Mouse (Mus musculus) forebrain, embryonic 15.5 days (tissue): ENCODE measurements around the gene a. TPM values are rescaled to one million over a fixed set of nuclear protein-coding genes. Genes with fewer than 3 reads are reported as not detected.

Experiments
- ATAC-seq: fragments of 200-750 bp; cut with Nextera tagmentation; replicated peaks from 2 replicates; pipeline ENCODE4 v1.8.0; 2017; ENCODE audit warnings: mild to moderate bottlenecking, moderate TSS enrichment, moderate library complexity
- H3K27ac ChIP-seq: fragments of 300-500 bp; sonication (generic); replicated peaks from 2 replicates; pipeline ENCODE4 v1.5.1; 2015; ENCODE audit warnings: mild to moderate bottlenecking, inconsistent platforms
- H3K27me3 ChIP-seq: fragments of 300-500 bp; sonication (generic); 2 replicates; pipeline ENCODE4 v1.6.1; 2015; ENCODE audit warnings: inconsistent platforms
- H3K36me3 ChIP-seq: fragments of 300-500 bp; sonication (generic); 2 replicates; pipeline ENCODE4 v1.6.1; 2015; ENCODE audit warnings: mild to moderate bottlenecking, inconsistent platforms
- H3K4me1 ChIP-seq: fragments of 300-500 bp; sonication (generic); 2 replicates; pipeline ENCODE4 v1.6.1; 2015; ENCODE audit warnings: inconsistent platforms
- H3K4me2 ChIP-seq: fragments of 300-500 bp; sonication (generic); replicated peaks from 2 replicates; pipeline ENCODE4 v1.6.1; 2015; ENCODE audit warnings: mild to moderate bottlenecking, inconsistent platforms
- H3K4me3 ChIP-seq: fragments of 300-500 bp; sonication (generic); 2 replicates; pipeline ENCODE4 v1.5.1; 2015; ENCODE audit warnings: mild to moderate bottlenecking, inconsistent platforms
- H3K9ac ChIP-seq: fragments of 300-500 bp; sonication (generic); replicated peaks from 2 replicates; pipeline ENCODE4 v1.6.1; 2015; ENCODE audit warnings: mild to moderate bottlenecking, inconsistent platforms
- H3K9me3 ChIP-seq: fragments of 300-500 bp; sonication (generic); 2 replicates; pipeline ENCODE4 v1.6.1; 2016; ENCODE audit warnings: inconsistent platforms
- WGBS: fragments of 180-500 bp; shearing (Covaris S2); methylation state at CpG from one replicate; pipeline ENCODE4 v1.1.7; 2015; ENCODE audit warnings: mixed read lengths; 5-methylcytosine and 5-hydroxymethylcytosine counted together
- polyA plus RNA-seq: library from polyadenylated mRNA; unstranded; fragments of >200 nt; fragmentation: Nextera tagmentation; extraction: Ambion mirVana; gene quantifications from 2 replicates; pipeline ENCODE4 v1.2.1, GENCODE M21; 2015

The a gene
- polyA plus RNA-seq, 1 experiment from 2014 or later, result 0.50 TPM

DNA sequence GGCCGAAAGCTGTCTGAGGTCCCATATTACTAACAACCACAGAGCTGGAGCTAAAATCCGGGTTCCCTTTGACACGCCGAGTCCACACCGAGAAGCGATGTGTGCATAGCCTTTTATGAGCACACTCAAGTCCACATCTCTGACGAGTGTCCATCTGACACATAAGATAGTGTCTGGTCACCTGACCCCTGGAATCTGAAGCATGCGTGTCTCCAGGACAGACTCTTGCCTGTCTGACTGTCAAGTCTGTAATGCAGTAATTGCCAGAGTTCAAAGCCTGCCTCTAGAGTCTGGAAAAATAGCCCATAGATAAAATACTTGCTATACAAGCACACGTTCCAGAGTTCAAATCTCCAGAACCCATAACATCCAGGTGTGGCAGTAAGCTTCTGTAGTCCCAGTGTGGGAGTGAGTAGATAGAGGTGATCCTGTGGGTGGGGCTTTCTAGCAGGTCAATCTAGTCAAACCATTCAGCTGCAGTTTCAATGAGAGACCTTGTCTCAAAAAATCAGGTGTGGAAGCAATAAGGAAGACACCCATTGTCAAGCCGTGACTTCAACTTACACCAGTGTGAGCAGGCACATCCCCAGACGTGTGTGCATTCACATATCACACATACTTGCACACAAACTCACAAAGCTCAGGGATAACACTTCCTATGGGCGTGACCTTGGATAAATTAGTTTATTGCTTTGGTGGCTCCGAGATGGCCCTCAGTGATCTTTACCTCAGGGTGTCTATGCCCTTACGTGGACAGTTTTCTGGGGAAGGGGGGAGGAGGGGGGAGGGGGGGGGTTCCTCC, 309.0 kb downstream of the a start:
- no peak overlapping the region for H3K4me3 ChIP-seq
- H3K36me3 ChIP-seq, result no peaks in the 10 kb centered on the region
- H3K4me2 ChIP-seq, result no peak overlapping the region
- no peaks in the 10 kb centered on the region for H3K9me3 ChIP-seq
- H3K27ac ChIP-seq, result no peak overlapping the region
- no peak overlapping the region for H3K9ac ChIP-seq
- WGBS, result 86% methylated on average over 14 of the region's 14 CpGs
- ATAC-seq, result no peak
- H3K4me1 ChIP-seq, result no peaks in the 10 kb centered on the region
- H3K27me3 ChIP-seq, result no peaks in the 10 kb centered on the region

Other genes starting within 250 kb of the a start
- gene 1700003F12Rik, start 244.3 kb upstream of the a start, polyA plus RNA-seq, result 1.9 and 2.6 TPM in 2 replicates
- 0.59 and 0.88 TPM in 2 replicates for gene Actl10, start 239.6 kb upstream of the a start, polyA plus RNA-seq
- 22.2 and 27.8 TPM in 2 replicates for gene Necab3, start 232.5 kb upstream of the a start, polyA plus RNA-seq
- 14.1 and 15.8 TPM in 2 replicates for gene E2f1, start 221.5 kb upstream of the a start, polyA plus RNA-seq
- 13.4 and 14.1 TPM in 2 replicates for gene Pxmp4, start 187.7 kb upstream of the a start, polyA plus RNA-seq
- gene Zfp341, start 178.1 kb upstream of the a start, polyA plus RNA-seq, result 2.7 and 3.6 TPM in 2 replicates
- gene 4930519P11Rik, start 178.0 kb upstream of the a start, polyA plus RNA-seq, result 0.45 and 0.89 TPM in 2 replicates
- 23.9 and 25.0 TPM in 2 replicates for gene Chmp4b, start 139.7 kb upstream of the a start, polyA plus RNA-seq
- gene Gm14214, start 21.4 kb upstream of the a start, polyA plus RNA-seq, result not detected in 2 replicates
- gene Raly, start 306 bp upstream of the a start, polyA plus RNA-seq, result 37.1 and 38.2 TPM in 2 replicates
- gene Eif2s2, start 101.5 kb downstream of the a start, polyA plus RNA-seq, result 69.1 and 70.9 TPM in 2 replicates
- 0.13 and 0.18 TPM in 2 replicates for gene Gm14226, start 226.9 kb downstream of the a start, polyA plus RNA-seq